Mouse (Mus musculus): ENCODE data around the gene Grip1. TPM values are rescaled to one million over a fixed set of nuclear protein-coding genes. Genes with fewer than 3 reads are reported as not detected.
A peak's percentile ranks its signal among the peaks of the same experiment; 100 is the strongest.
"Not testable (repeated sequence)": the region's sequence is repeated elsewhere in the genome, so short reads cannot be mapped to it uniquely, and the experiment has no call there.

Grip1 gene
- polyA plus RNA-seq, 1 experiment from 2014 or later, result 2.8 TPM

DNA sequence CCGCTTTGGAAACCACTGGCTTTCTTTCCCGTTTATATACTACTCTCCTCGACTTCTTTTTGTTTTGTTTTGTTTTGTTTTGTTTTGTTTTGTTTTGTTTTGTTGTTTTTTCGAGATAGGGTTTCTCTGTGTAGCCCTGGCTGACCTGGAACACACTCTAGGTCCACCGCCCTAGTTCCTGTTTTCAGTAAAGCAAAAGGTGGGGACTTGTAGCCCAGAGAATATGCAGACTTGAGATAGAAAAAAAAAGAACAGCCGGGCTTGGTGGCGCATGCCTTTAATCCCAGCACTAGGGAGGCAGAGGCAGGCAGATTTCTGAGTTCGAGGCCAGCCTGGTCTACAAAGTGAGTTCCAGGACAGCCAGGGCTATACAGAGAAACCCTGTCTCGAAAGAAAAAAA lies 659.9 kb downstream of the Grip1 start:
- H3K9me3 ChIP-seq (replicated peaks); H3K36me3 ChIP-seq; H3K27me3 ChIP-seq (ENCODE audit: low read depth, poor library complexity, severe bottlenecking); DNase-seq (ENCODE audit: low spot score); H3K27ac ChIP-seq; H3K4me1 ChIP-seq: not testable (repeated sequence)
- 76% methylated on average over 9 of the region's 9 CpGs for WGBS
- peak overlapping the region; percentile 85; the same call in 1 of the 2 replicates for H3K4me3 ChIP-seq

DNA sequence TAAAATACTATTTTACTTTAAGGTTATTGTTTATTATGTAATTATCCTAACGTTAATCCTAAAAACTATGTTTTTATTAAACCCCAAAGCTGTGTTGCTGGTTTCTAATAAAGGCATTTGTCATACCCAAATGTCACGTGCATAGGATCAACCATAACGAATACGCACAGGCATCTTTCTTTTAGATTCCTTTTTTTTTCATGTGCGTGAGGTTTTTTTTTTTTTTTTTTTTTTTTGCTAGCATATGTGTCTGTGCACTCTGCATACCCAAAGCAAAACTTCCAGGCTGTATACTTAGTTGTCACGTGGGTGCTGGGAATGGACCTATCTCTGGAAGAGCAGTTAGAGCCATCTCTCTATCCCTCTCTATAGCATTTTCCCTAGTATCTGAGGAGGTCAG lies 660.4 kb downstream of the Grip1 start:
- WGBS, result 75% methylated on average over 6 of the region's 6 CpGs
- no peak for DNase-seq (ENCODE audit: low spot score)
- Histone ChIP-seq H3K4me3 (no peak overlapping the region), H3K27me3 (ENCODE audit: low read depth, poor library complexity, severe bottlenecking) (no peaks in the 10 kb centered on the region), H3K36me3 (no peaks in the 10 kb centered on the region), H3K9me3 (replicated peaks) (no peaks in the 10 kb centered on the region), H3K4me1 (peaks cover 9% of the 10 kb centered on the region; the same call in 1 of the 2 replicates), H3K27ac (no peak overlapping the region)

DNA sequence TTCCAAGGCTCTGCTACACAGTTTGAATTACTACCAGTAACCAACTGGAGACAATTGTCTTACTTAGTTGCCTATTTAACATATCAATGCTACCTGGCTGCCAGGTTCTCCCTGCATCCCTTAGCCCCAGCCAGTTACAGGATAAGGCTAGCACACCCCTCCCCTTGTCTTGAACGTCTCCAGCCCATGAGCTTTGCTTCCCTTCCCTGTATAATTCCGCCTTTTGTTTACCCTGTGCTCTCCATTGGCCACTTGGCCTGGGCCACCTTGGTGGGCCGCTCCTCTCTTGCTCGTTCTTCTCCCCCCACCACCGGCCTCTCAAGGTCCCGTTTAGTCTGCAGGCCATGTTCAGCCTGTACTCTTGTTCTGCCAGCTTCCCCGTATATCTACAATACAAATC lies 660.9 kb downstream of the Grip1 start:
- WGBS, result 46% methylated on average over 7 of the region's 7 CpGs
- DNase-seq (ENCODE audit: low spot score), result no peak
- no peaks in the 10 kb centered on the region for H3K27me3 ChIP-seq (ENCODE audit: low read depth, poor library complexity, severe bottlenecking)
- H3K36me3 ChIP-seq, result no peaks in the 10 kb centered on the region
- no peak overlapping the region for H3K4me3 ChIP-seq
- no peaks in the 10 kb centered on the region for H3K9me3 ChIP-seq (replicated peaks)
- H3K4me1 ChIP-seq, result peaks cover 9% of the 10 kb centered on the region; the same call in 1 of the 2 replicates
- H3K27ac ChIP-seq, result no peak overlapping the region

DNA sequence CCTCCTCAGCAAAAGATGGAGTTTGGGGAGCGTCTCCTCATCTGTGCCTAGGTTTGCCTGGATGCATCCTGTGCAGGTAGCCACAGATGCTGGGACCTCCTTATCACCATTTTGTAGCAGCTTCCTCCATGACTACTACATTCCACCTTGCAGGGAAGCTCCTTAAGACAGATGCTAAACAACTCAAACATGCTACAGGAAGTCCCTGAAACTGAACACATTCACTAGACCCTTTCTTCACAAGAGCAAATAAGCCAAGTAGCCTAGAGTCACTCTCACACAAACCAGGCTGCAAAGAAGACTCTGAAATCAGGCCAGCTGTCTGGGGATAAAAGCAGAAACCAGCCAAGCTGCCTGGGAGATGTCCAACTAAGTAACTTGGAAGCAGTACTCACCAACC lies 661.6 kb downstream of the Grip1 start:
- H3K27me3 ChIP-seq (ENCODE audit: low read depth, poor library complexity, severe bottlenecking), result no peaks in the 10 kb centered on the region
- no peaks in the 10 kb centered on the region for H3K9me3 ChIP-seq (replicated peaks)
- no peak overlapping the region for H3K27ac ChIP-seq
- H3K4me3 ChIP-seq, result no peak overlapping the region
- H3K4me1 ChIP-seq, result peaks cover 9% of the 10 kb centered on the region; the same call in 1 of the 2 replicates
- DNase-seq (ENCODE audit: low spot score), result no peak
- H3K36me3 ChIP-seq, result no peaks in the 10 kb centered on the region
- WGBS, result 88% methylated on average over 1 of the region's 1 CpGs

DNA sequence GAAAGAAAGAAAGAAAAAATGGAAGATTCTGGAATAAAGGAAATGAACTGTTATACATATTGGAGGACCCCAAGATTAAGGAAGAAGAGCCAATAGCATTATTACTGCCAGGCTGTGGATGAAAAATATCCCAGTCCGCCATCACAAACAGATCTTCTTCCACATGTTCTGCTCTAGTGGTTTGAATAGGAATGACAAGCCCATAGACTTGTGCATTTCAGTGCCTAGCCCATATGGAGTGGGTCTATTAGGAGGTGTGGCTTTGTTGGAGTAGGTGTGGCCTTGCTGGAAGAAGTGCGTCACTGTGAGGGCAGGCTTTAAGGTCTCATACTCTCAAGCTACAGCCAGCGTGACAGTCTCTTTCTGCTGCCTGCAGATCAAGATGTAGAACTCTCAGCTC lies 670.1 kb downstream of the Grip1 start:
- Histone ChIP-seq H3K27me3 (ENCODE audit: low read depth, poor library complexity, severe bottlenecking) (peaks cover 5% of the 10 kb centered on the region; the same call in 1 of the 2 replicates), H3K9me3 (replicated peaks) (no peaks in the 10 kb centered on the region), H3K36me3 (no peaks in the 10 kb centered on the region), H3K4me1 (peaks cover 2% of the 10 kb centered on the region), H3K4me3 (no peak overlapping the region), H3K27ac (no peak overlapping the region)
- 97% methylated on average over 3 of the region's 3 CpGs for WGBS
- no peak for DNase-seq (ENCODE audit: low spot score)

DNA sequence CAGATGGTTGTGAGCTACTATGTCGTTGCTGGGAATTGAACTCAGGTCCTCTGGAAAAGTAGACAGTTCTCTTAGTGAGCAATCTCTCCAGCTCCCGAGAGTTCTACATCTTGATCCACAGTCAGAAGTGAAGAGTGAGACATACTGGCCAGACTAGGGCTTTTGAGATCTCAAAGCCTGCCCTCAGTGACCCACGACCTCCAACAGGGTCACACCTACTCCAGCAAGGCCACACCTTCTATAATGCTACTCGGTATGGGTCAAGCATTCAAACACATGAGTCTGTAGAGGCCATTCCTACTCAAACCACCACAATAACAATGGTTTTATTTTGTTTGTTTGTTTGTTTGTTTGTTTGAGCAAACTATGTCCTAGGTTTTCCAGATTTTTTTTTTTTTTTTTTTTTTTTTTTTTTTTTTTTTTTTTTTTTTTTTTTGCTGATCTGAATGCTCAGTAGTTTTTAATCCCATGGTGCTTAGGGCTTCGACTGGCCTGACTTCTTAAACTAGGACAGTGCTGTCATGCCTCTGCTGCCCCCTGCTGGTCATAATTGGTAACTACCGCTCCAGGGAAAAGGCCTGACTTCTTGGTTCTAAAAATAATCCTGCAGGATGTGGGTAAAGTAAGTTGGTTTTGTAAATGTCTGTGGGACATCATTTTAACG lies 671.3 kb downstream of the Grip1 start:
- no peak overlapping the region for H3K27ac ChIP-seq
- H3K9me3 ChIP-seq (replicated peaks), result no peaks in the 10 kb centered on the region
- H3K4me3 ChIP-seq, result no peak overlapping the region
- peak; percentile 86 for DNase-seq (ENCODE audit: low spot score)
- peaks cover 7% of the 10 kb centered on the region for H3K4me1 ChIP-seq
- peaks cover 5% of the 10 kb centered on the region; the same call in 1 of the 2 replicates for H3K27me3 ChIP-seq (ENCODE audit: low read depth, poor library complexity, severe bottlenecking)
- WGBS, result 55% methylated on average over 7 of the region's 7 CpGs
- no peaks in the 10 kb centered on the region for H3K36me3 ChIP-seq

DNA sequence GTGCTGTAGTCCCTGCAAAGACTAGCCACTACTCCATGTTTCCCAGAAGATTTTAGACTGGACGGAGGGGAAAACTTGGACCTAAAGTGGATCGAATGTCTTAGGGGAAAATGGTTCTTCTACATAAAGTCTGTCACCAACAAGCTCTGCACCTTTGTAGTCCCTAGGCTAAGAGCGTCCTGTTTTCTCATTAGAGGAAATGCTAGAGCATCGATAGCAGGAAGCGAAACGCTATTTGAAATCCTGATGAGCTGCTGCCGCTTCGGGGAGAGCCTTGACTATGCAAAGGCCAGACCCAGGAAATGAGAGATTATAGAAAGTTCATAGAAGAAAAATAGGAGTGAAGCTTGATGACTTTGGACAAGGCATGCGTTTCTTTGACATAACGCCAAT lies 671.8 kb downstream of the Grip1 start:
- H3K9me3 ChIP-seq (replicated peaks), result no peaks in the 10 kb centered on the region
- H3K4me3 ChIP-seq, result no peak overlapping the region
- no peaks in the 10 kb centered on the region for H3K36me3 ChIP-seq
- peaks cover 7% of the 10 kb centered on the region for H3K4me1 ChIP-seq
- 80% methylated on average over 10 of the region's 10 CpGs for WGBS
- peaks cover 5% of the 10 kb centered on the region; the same call in 1 of the 2 replicates for H3K27me3 ChIP-seq (ENCODE audit: low read depth, poor library complexity, severe bottlenecking)
- no peak overlapping the region for H3K27ac ChIP-seq
- DNase-seq (ENCODE audit: low spot score), result no peak

DNA sequence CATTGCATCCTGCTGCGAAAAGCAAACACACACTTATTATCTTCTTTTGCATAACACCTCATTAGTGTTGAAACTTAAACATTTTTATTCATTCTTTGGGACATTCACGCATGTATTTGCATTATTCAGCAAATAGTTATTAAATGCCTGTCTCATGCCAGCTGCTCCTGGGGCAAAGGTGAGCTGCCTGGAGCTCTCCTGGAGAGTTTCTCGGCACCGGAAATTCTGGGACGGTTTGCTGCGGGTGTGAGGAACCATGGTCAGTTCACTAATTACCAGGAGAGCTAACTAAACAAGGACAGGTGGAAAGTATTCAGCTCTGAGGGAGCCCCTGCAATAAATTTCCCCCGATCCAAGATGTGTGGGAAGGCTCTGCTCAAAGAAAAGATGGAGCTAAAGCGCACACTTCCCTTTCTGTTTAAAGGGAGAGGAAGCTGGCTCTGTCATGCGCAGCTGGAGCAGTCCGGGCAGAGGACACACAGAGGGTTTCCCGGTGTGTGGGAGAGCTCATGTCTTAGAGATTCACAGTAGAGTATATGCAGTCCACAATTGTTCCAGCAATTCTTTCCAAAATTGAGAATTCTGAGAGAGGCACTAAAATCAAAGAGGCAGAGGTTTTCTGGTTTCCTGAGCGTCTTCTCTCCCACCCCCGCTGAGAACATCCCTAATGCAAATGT lies 675.1 kb downstream of the Grip1 start:
- H3K36me3 ChIP-seq, result no peaks in the 10 kb centered on the region
- H3K4me3 ChIP-seq, result no peak overlapping the region
- no peak for DNase-seq (ENCODE audit: low spot score)
- no peaks in the 10 kb centered on the region for H3K9me3 ChIP-seq (replicated peaks)
- peaks cover 12% of the 10 kb centered on the region for H3K4me1 ChIP-seq
- H3K27me3 ChIP-seq (ENCODE audit: low read depth, poor library complexity, severe bottlenecking), result peaks cover 5% of the 10 kb centered on the region; the same call in 1 of the 2 replicates
- WGBS, result 45% methylated on average over 13 of the region's 13 CpGs
- no peak overlapping the region for H3K27ac ChIP-seq

DNA sequence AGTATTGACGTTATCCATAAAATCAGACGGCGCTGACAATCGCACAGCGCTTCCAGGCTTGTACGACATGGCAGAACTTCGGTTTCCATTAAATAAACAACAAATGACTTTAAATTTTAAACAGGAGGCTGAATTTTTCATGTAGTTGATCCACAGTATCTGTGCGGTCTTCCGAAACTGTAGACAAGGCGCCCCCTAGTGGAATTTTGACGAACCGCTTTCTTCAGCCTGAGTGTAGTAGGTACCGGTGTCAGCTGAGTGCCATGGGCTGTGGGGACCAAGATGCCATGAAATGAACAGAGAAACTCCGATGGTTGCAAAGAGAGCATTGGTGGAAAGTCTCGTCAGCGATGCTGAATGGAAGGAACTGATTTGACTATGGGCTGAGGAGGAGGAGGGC lies 677.0 kb downstream of the Grip1 start:
- Histone ChIP-seq H3K27me3 (ENCODE audit: low read depth, poor library complexity, severe bottlenecking) (peaks cover 5% of the 10 kb centered on the region; the same call in 1 of the 2 replicates), H3K4me1 (peaks cover 24% of the 10 kb centered on the region), H3K4me3 (no peak overlapping the region), H3K9me3 (replicated peaks) (no peaks in the 10 kb centered on the region), H3K36me3 (no peaks in the 10 kb centered on the region), H3K27ac (no peak overlapping the region)
- WGBS, result 66% methylated on average over 16 of the region's 16 CpGs
- peak; percentile 47 for DNase-seq (ENCODE audit: low spot score)

DNA sequence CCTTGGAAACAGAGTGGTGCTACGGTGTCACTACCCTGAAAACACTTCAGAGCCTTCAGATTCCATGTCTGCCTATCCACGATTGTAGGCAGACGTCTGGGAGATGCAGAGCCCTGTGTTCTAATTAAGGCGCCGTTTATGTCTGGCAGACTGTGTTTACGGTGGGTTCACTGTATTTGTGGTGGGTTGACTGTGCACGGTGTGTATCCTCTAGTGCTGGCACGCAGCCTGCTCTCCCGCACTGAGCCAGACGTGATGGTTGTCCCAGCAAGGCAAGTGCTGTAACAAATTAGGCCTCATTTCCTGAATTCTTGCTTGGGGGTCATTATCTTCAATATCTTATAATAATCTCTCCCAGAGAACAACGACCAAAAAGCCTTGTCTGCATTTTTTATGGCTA lies 680.1 kb downstream of the Grip1 start:
- no peaks in the 10 kb centered on the region for H3K36me3 ChIP-seq
- DNase-seq (ENCODE audit: low spot score), result no peak
- WGBS, result 53% methylated on average over 11 of the region's 11 CpGs
- H3K27ac ChIP-seq, result no peak overlapping the region; the same call in 1 of the 2 replicates
- no peaks in the 10 kb centered on the region for H3K27me3 ChIP-seq (ENCODE audit: low read depth, poor library complexity, severe bottlenecking)
- H3K4me1 ChIP-seq, result peaks cover 22% of the 10 kb centered on the region
- no peak overlapping the region for H3K4me3 ChIP-seq
- no peaks in the 10 kb centered on the region for H3K9me3 ChIP-seq (replicated peaks)

DNA sequence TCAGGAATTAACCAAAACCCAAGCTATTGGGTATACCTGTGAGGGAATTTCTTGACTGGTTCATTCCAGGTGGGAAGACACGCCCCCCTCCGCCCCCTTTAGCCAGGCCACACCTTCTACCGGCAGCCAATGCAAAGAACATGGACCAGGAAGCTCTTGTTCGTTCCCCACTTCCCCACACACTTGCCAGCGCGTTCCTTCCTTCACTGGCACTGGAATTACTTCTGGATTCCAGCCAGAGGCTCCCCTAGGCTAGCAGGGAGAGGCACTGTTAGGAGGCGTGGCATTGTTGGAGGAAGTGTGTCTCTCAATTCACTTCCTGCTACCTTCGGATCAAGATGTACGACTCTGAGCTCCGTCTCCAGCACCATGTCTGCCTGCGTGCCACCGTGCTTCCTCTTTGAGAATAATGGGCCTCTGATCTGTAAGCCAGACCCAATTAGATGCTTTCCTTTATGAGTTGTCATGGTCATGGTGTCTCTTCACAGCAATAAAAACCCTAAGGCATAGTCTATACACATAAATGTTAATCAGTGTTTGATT lies 682.5 kb downstream of the Grip1 start:
- no peak for DNase-seq (ENCODE audit: low spot score)
- H3K27ac ChIP-seq, result no peak overlapping the region
- no peak overlapping the region for H3K4me3 ChIP-seq
- 92% methylated on average over 12 of the region's 12 CpGs for WGBS
- H3K36me3 ChIP-seq, result no peaks in the 10 kb centered on the region
- peaks cover 18% of the 10 kb centered on the region for H3K4me1 ChIP-seq
- no peaks in the 10 kb centered on the region for H3K9me3 ChIP-seq (replicated peaks)
- H3K27me3 ChIP-seq (ENCODE audit: low read depth, poor library complexity, severe bottlenecking), result no peaks in the 10 kb centered on the region

Data from limb, embryonic 10.5 days (tissue).